Mouse (Mus musculus): ENCODE data around the gene Tcp10a.
"Not testable (repeated sequence)": the region's sequence is repeated elsewhere in the genome, so short reads cannot be mapped to it uniquely, and the experiment has no call there.

DNA sequence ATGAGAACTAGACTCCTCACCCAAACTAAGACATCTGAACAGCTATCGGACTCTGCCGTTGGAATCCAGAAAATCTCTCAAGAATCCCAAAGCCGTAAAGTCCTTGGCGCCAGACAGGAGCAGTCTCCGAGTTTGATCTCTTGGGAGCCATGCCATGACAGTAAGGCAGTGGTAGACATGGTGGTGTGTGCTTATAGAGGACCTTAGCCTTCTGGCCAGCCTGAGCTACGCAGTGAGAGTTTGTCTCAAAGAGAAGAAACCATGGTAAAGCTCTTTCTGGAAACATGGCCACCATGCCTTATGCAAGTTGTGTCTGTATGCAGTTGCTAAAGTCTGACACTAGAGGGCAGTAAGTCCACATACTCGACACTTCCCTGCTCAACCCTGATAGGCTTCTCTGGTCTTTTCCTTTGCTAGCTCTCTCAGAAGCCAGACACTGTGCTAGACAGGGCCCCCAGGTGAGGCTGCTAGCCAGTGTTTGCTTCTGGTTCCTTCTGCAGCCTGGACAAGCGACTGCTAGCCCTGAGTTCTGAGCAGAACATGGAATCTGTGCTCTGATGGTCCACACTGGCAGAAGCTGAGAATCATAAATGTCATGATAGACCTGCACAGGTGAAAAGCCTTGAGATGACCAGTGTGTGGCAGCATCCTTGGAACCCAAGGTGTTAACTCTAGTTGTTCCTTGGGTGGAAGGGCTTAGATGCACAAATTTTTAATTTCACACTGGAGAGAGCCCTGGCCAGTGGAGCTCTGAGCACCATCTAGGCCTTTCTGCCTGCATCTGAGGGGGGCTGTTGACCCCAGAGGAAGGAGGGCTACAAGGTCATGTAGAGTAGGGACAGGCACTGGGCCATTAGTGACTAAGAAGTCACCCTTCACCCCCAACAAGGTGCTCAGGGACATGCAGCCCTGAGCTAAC, 17.9 kb upstream of the Tcp10a start:
- TF ChIP-seq CTCF (IDR thresholded peaks at IDR 0.05; ENCODE audit: low read depth, low read length); POLR2A (IDR thresholded peaks at IDR 0.05; ENCODE audit: extremely low read depth, insufficient read depth, low read length): not testable (repeated sequence)

Measured in liver, adult 2 months (tissue).